Comparison of ENCODE assay signal across 17 mouse cellular contexts in the genomic region with DNA sequence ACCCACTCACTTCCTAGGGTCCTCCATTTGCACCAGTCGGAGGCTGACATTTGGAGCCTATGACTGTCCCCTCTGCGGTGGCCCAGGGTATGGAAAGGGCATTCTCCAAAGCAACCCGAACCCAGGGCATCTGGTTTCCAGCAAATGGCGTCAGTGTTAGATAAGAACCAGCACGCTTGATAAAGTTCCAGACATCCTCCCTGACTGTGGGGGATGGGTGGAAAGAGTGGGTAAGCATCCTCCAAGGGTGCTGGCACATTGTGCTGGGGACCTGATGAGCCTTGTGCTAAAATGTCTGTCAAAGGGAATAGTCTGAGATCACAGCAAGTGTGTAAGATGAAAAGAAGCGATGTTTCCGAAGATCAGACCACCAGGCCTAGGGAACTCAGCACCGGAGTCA. TPM values are rescaled to one million over a fixed set of nuclear protein-coding genes. Genes with fewer than 3 reads are reported as not detected.
DNase-seq lines count a peak whose midpoint lies in the region; ATAC-seq and TF ChIP-seq lines count a peak whose summit lies in the region.
"Had no signal": no experiment of that assay in that cellular context is flagged by ENCODE, and none has a peak within 500 bp of the region (broad histone marks: within the 10 kb centered on the region; RNA-seq: fewer than 3 reads in every experiment).

No protein-coding gene starts in this region.

- WGBS in heart, embryonic 14.5 days = 9% methylated on average over 8 of the region's 8 CpGs
- 21% methylated on average over 8 of the region's 8 CpGs for WGBS in liver, embryonic 11.5 days

- no peaks in the 10 kb centered on the region for H3K27me3 ChIP-seq in heart, embryonic 14.5 days (ENCODE audit: control insufficient read depth, insufficient read depth, low read length)
- H3K27me3 ChIP-seq in liver, embryonic 11.5 days (replicated peaks; ENCODE audit: control insufficient read depth, insufficient read depth, low read length) = peaks cover 20% of the 10 kb centered on the region
- H3K27me3 ChIP-seq: embryonic facial prominence, embryonic 12.5 days had no signal

- ATAC-seq in heart, embryonic 14.5 days (ENCODE audit: insufficient number of reproducible peaks, insufficient read depth, low FRiP score, low read depth) = peak; percentile 21; the same call in 1 of the 2 replicates
- ATAC-seq in liver, embryonic 11.5 days (replicated peaks; ENCODE audit: low FRiP score) = no peak
- no peak for ATAC-seq in activated CD4-positive, CD25-positive, alpha-beta regulatory T cell, adult 4 months
- ATAC-seq: midbrain, embryonic 16.5 days had no signal

- H3K27ac ChIP-seq in heart, embryonic 14.5 days (replicated peaks in 1 of 2; ENCODE audit: control insufficient read depth in 1 of 2, insufficient read depth in 1 of 2, low read depth in 2 of 2, low read length in 2 of 2) = peak overlapping the region; percentile 38 to 47; a peak in 2 of 4 replicates
- H3K27ac ChIP-seq in liver, embryonic 11.5 days (ENCODE audit: low read depth, low read length) = no peak overlapping the region
- no peak overlapping the region for H3K27ac ChIP-seq in gastrocnemius, adult 2 months
- H3K27ac ChIP-seq: hindbrain, embryonic 13.5 days; macrophage; neural tube, embryonic 13.5 days had no signal

- H3K4me3 ChIP-seq in heart, embryonic 14.5 days (ENCODE audit: control insufficient read depth in 1 of 2, insufficient read depth in 1 of 2, low read depth in 1 of 2, low read length in 2 of 2) = no peak overlapping the region
- H3K4me3 ChIP-seq in liver, embryonic 11.5 days (ENCODE audit: low read depth, low read length) = peak overlapping the region; percentile 4; the same call in 1 of the 2 replicates
- no peak overlapping the region for H3K4me3 ChIP-seq in gastrocnemius, adult 2 months
- H3K4me3 ChIP-seq: embryonic facial prominence, embryonic 12.5 days; hindbrain, embryonic 13.5 days; neural tube, embryonic 13.5 days had no signal

- H3K4me2 ChIP-seq in heart, embryonic 14.5 days (ENCODE audit: low read length) = peak overlapping the region; percentile 47
- H3K4me2 ChIP-seq in liver, embryonic 11.5 days = peak overlapping the region; percentile 49
- H3K4me2 ChIP-seq: embryonic facial prominence, embryonic 12.5 days; hindbrain, embryonic 13.5 days; neural tube, embryonic 13.5 days had no signal

- peaks cover 51 to 52% of the 10 kb centered on the region in 2 experiments for H3K4me1 ChIP-seq in heart, embryonic 14.5 days (ENCODE audit: control insufficient read depth in 2 of 2, insufficient read depth in 2 of 2, low read length in 2 of 2)
- peaks cover 63% of the 10 kb centered on the region for H3K4me1 ChIP-seq in liver, embryonic 11.5 days (replicated peaks; ENCODE audit: control insufficient read depth, insufficient read depth, low read length)

- H3K9me3 ChIP-seq in heart, embryonic 14.5 days (ENCODE audit: control insufficient read depth, low read length) = no peaks in the 10 kb centered on the region
- no peaks in the 10 kb centered on the region for H3K9me3 ChIP-seq in liver, embryonic 11.5 days (ENCODE audit: control insufficient read depth, low read length)
- H3K9me3 ChIP-seq: embryonic facial prominence, embryonic 12.5 days; hindbrain, embryonic 13.5 days; neural tube, embryonic 13.5 days had no signal

- no peak overlapping the region for H3K9ac ChIP-seq in heart, embryonic 14.5 days (ENCODE audit: low read length)
- H3K9ac ChIP-seq in liver, embryonic 11.5 days (ENCODE audit: low read depth, low read length) = no peak overlapping the region
- H3K9ac ChIP-seq: embryonic facial prominence, embryonic 12.5 days; hindbrain, embryonic 13.5 days; neural tube, embryonic 13.5 days had no signal

- no peak for DNase-seq in heart, postnatal 36 days
- DNase-seq in thymus, postnatal 0 days (ENCODE audit: low spot score) = peak; percentile 35
- DNase-seq in thymus, postnatal 14 days = no peak
- DNase-seq in liver, embryonic 11.5 days (ENCODE audit: low spot score) = no peak
- no peak for DNase-seq in urinary bladder, adult 18-20 months (ENCODE audit: low spot score in 2 of 2)
- no peak for DNase-seq in gastrocnemius, adult 2 months
- DNase-seq: gastrocnemius, postnatal 36 days; lung, adult 2 months had no signal

- no peak for TF ChIP-seq CTCF in gastrocnemius, adult 2 months (IDR thresholded peaks at IDR 0.05)

- H3K36me3 ChIP-seq in heart, embryonic 14.5 days (ENCODE audit: control insufficient read depth, insufficient read depth, low read length) = no peaks in the 10 kb centered on the region
- H3K36me3 ChIP-seq in liver, embryonic 11.5 days (ENCODE audit: control insufficient read depth, insufficient read depth, low read length) = no peaks in the 10 kb centered on the region
- H3K36me3 ChIP-seq: embryonic facial prominence, embryonic 12.5 days; hindbrain, embryonic 13.5 days; neural tube, embryonic 13.5 days had no signal

- intact Hi-C loops in heart, postnatal 36 days (cut with DNase I) = no loop called here
- intact Hi-C loops in gastrocnemius, adult 2 months (cut with DNase I) = no loop called here

RNA-seq across cellular contexts. Expression of a gene that starts 1.7 kb away (rescaled TPM):
- polyA plus RNA-seq in heart, embryonic 14.5 days (2014; fragmentation: Nextera tagmentation; extraction: Ambion mirVana) = not detected in 2 replicates
- under 1 TPM; 0.14 to 0.19 TPM for total RNA-seq in heart, postnatal 36 days (2021)
- polyA plus RNA-seq in thymus, postnatal 0 days (2015; fragmentation: Nextera tagmentation; extraction: Ambion mirVana) = 1.2 and 1.5 TPM in 2 replicates
- polyA plus RNA-seq in liver, embryonic 11.5 days (2014; fragmentation: Nextera tagmentation; extraction: Ambion mirVana) = 0.56 and 0.96 TPM in 2 replicates
- under 1 TPM in 1 of 2 experiments, not detected in 1; 0.15 TPM for polyA plus RNA-seq in activated CD4-positive, CD25-positive, alpha-beta regulatory T cell, adult 4 months (2017; shearing (Covaris generic))
- 1 to 10 TPM; 1.1 to 6.9 TPM for total RNA-seq in gastrocnemius, adult 2 months (2021)
- total RNA-seq: layer of hippocampus, postnatal 14 days had no signal
- polyA plus RNA-seq: hindbrain, embryonic 13.5 days; midbrain, embryonic 16.5 days; neural tube, embryonic 13.5 days had no signal

RNA-seq across cellular contexts. Expression of a gene that starts 33.4 kb away (rescaled TPM):
- polyA plus RNA-seq in heart, embryonic 14.5 days (2014; fragmentation: Nextera tagmentation; extraction: Ambion mirVana) = 0.09 TPM in 1 of 2 replicates, not detected in the other
- total RNA-seq in heart, postnatal 36 days (2021) = not detected
- polyA plus RNA-seq in thymus, postnatal 0 days (2015; fragmentation: Nextera tagmentation; extraction: Ambion mirVana) = 0.41 and 0.64 TPM in 2 replicates
- polyA plus RNA-seq in liver, embryonic 11.5 days (2014; fragmentation: Nextera tagmentation; extraction: Ambion mirVana) = 0.06 and 0.11 TPM in 2 replicates
- under 1 TPM; 0.20 to 0.29 TPM for polyA plus RNA-seq in activated CD4-positive, CD25-positive, alpha-beta regulatory T cell, adult 4 months (2017; shearing (Covaris generic))
- under 1 TPM in 1 of 2 experiments, not detected in 1; 0.22 TPM for total RNA-seq in gastrocnemius, adult 2 months (2021)
- total RNA-seq: layer of hippocampus, postnatal 14 days; left cerebral cortex, postnatal 14 days had no signal
- polyA plus RNA-seq: hindbrain, embryonic 13.5 days; macrophage had no signal

RNA-seq across cellular contexts. Expression of a gene that starts 38.2 kb away (rescaled TPM):
- polyA plus RNA-seq in heart, embryonic 14.5 days (2014; fragmentation: Nextera tagmentation; extraction: Ambion mirVana) = 1.9 and 2.1 TPM in 2 replicates
- under 1 TPM; 0.60 to 0.86 TPM for total RNA-seq in heart, postnatal 36 days (2021)
- polyA plus RNA-seq in thymus, postnatal 0 days (2015; fragmentation: Nextera tagmentation; extraction: Ambion mirVana) = 12.4 and 13.0 TPM in 2 replicates
- 0.32 and 0.34 TPM in 2 replicates for polyA plus RNA-seq in liver, embryonic 11.5 days (2014; fragmentation: Nextera tagmentation; extraction: Ambion mirVana)
- polyA plus RNA-seq in activated CD4-positive, CD25-positive, alpha-beta regulatory T cell, adult 4 months (2017; shearing (Covaris generic)) = under 1 TPM in 1 of 2 experiments, not detected in 1; 0.56 TPM
- not detected for total RNA-seq in gastrocnemius, adult 2 months (2021)
- total RNA-seq: layer of hippocampus, postnatal 14 days; left cerebral cortex, postnatal 14 days had no signal
- polyA plus RNA-seq: embryonic facial prominence, embryonic 12.5 days had no signal

Comparison
In these comparisons a context has a peak if more than half of its experiments do, and no peak if none do; other contexts are left out.
1. H3K27ac ChIP-seq: peak in heart, embryonic 14.5 days (2 of 2); none in liver, embryonic 11.5 days (single experiment) and gastrocnemius, adult 2 months (single experiment).